Mouse (Mus musculus) left cerebral cortex, postnatal 4 days (tissue): Measurements from ENCODE around the gene Ttll5. TPM values are rescaled to one million over a fixed set of nuclear protein-coding genes. Genes with fewer than 3 reads are reported as not detected.
A peak's percentile ranks its signal among the peaks of the same experiment; 100 is the strongest.

Experiments used
- DNase-seq: peaks from one replicate; pipeline ENCODE4 v3.0.0-alpha.2; 2022
- intact Hi-C: fragments of 180-260 bp; cut with DNase I; formaldehyde crosslinking; loops from one replicate; pipeline ENCODE4 v1.15.1; 2025
- total RNA-seq, 2 experiments: library from RNA; stranded (reverse); gene quantifications; 2 replicates each; pipeline ENCODE4 v1.2.3; 2021

The Ttll5 gene
- total RNA-seq, 2 experiments from 2014 or later, result 30.4 to 36.7 TPM

- intact Hi-C loops, result no loop called here
- no peak for DNase-seq
These were observed 176.2 kb downstream of the Ttll5 start for GRCm38 (mm10) chr12:86000641-86001073.

GRCm38 (mm10) chr12:86001120-86001655 lies 176.7 kb downstream of the Ttll5 start:
- intact Hi-C loops, result no loop called here
- no peak for DNase-seq

GRCm38 (mm10) chr12:86004627-86005026 lies 180.2 kb downstream of the Ttll5 start:
- intact Hi-C loops, result no loop called here
- no peak for DNase-seq

GRCm38 (mm10) chr12:86007377-86007776 lies 182.9 kb downstream of the Ttll5 start:
- intact Hi-C loops, result no loop called here

GRCm38 (mm10) chr12:86010656-86011055 lies 186.2 kb downstream of the Ttll5 start:
- no peak for DNase-seq
- intact Hi-C loops, result no loop called here

More at GRCm38 (mm10) chr12:86007377-86007776, 182.9 kb downstream of the Ttll5 start:
- no peak for DNase-seq

GRCm38 (mm10) chr12:86012195-86012594 lies 187.7 kb downstream of the Ttll5 start:
- DNase-seq, result no peak
- intact Hi-C loops, result no loop called here

- intact Hi-C loops, result no loop called here
- no peak for DNase-seq
These were observed 189.7 kb downstream of the Ttll5 start for GRCm38 (mm10) chr12:86014174-86014573.

- no peak for DNase-seq
- intact Hi-C loops, result no loop called here
These were observed 190.2 kb downstream of the Ttll5 start for GRCm38 (mm10) chr12:86014621-86015020.

GRCm38 (mm10) chr12:86015114-86015513 lies 190.7 kb downstream of the Ttll5 start:
- DNase-seq, result no peak
- intact Hi-C loops, result no loop called here

- DNase-seq, result no peak
- intact Hi-C loops, result no loop called here
These were observed 192.9 kb downstream of the Ttll5 start for GRCm38 (mm10) chr12:86017360-86017759.

GRCm38 (mm10) chr12:86021583-86021982 lies 197.1 kb downstream of the Ttll5 start:
- no peak for DNase-seq
- intact Hi-C loops, result no loop called here

GRCm38 (mm10) chr12:86022282-86022984 lies 198.0 kb downstream of the Ttll5 start:
- intact Hi-C loops, result no loop called here
- no peak for DNase-seq

GRCm38 (mm10) chr12:86023081-86023871 lies 198.8 kb downstream of the Ttll5 start:
- DNase-seq, result peak; percentile 43
- intact Hi-C loops, result no loop called here

- DNase-seq, result peak; percentile 48
- intact Hi-C loops, result no loop called here
These were observed 200.0 kb downstream of the Ttll5 start for GRCm38 (mm10) chr12:86024426-86024825.

- intact Hi-C loops, result no loop called here
- no peak for DNase-seq
These were observed 201.0 kb downstream of the Ttll5 start for GRCm38 (mm10) chr12:86025480-86025879.

GRCm38 (mm10) chr12:86027000-86027399 lies 202.5 kb downstream of the Ttll5 start:
- intact Hi-C loops, result no loop called here

GRCm38 (mm10) chr12:86027747-86028146 lies 203.3 kb downstream of the Ttll5 start:
- intact Hi-C loops, result no loop called here
- DNase-seq, result no peak

More at GRCm38 (mm10) chr12:86027000-86027399, 202.5 kb downstream of the Ttll5 start:
- peak; percentile 63 for DNase-seq

- intact Hi-C loops, result no loop called here
- DNase-seq, result no peak
These were observed 206.5 kb downstream of the Ttll5 start for GRCm38 (mm10) chr12:86030932-86031331.

GRCm38 (mm10) chr12:86035586-86035985 lies 211.1 kb downstream of the Ttll5 start:
- DNase-seq, result no peak
- intact Hi-C loops, result no loop called here

- intact Hi-C loops, result no loop called here
- peak; percentile 54 for DNase-seq
These were observed 212.1 kb downstream of the Ttll5 start for GRCm38 (mm10) chr12:86036368-86037166.
